16 mouse cellular contexts compared by ENCODE assay signal in genomic region chr2:27471170-27471584, GRCm38 (mm10). TPM values are rescaled to one million over a fixed set of nuclear protein-coding genes. Genes with fewer than 3 reads are reported as not detected.
DNase-seq lines count a peak whose midpoint lies in the region; ATAC-seq and TF ChIP-seq lines count a peak whose summit lies in the region.
"Had no signal": no experiment of that assay in that cellular context is flagged by ENCODE, and none has a peak within 500 bp of the region (broad histone marks: within the 10 kb centered on the region; RNA-seq: fewer than 3 reads in every experiment).

No protein-coding gene starts in this region.

- H3K9me3 ChIP-seq in heart, embryonic 11.5 days (replicated peaks; ENCODE audit: control insufficient read depth, low read length), result no peaks in the 10 kb centered on the region
- H3K9me3 ChIP-seq in limb, embryonic 14.5 days (ENCODE audit: control insufficient read depth, low read length), result no peaks in the 10 kb centered on the region
- H3K9me3 ChIP-seq: forebrain, embryonic 15.5 days; midbrain, embryonic 13.5 days; neural tube, embryonic 12.5 days had no signal

- H3K36me3 ChIP-seq in heart, embryonic 11.5 days (ENCODE audit: control insufficient read depth, insufficient read depth, low read length), result peaks cover 4% of the 10 kb centered on the region
- H3K36me3 ChIP-seq in spleen, adult 2 months (ENCODE audit: control insufficient read depth, insufficient read depth, low read length), result no peaks in the 10 kb centered on the region
- H3K36me3 ChIP-seq in limb, embryonic 14.5 days (ENCODE audit: control insufficient read depth, insufficient read depth, low read length), result peaks cover 42% of the 10 kb centered on the region
- H3K36me3 ChIP-seq: forebrain, embryonic 15.5 days had no signal

- no peak overlapping the region for H3K4me2 ChIP-seq in heart, embryonic 11.5 days
- no peak overlapping the region for H3K4me2 ChIP-seq in limb, embryonic 14.5 days (replicated peaks; ENCODE audit: low read depth, low read length, severe bottlenecking)
- H3K4me2 ChIP-seq: forebrain, embryonic 15.5 days; midbrain, embryonic 13.5 days had no signal

- H3K9ac ChIP-seq in heart, embryonic 11.5 days (ENCODE audit: low read depth, low read length), result 0 out of 2 replicates have a peak overlapping the region, but pooled peaks have one; percentile 22
- no peak overlapping the region for H3K9ac ChIP-seq in limb, embryonic 14.5 days (ENCODE audit: low read depth, low read length, severe bottlenecking)
- H3K9ac ChIP-seq: forebrain, embryonic 15.5 days; midbrain, embryonic 13.5 days; neural tube, embryonic 12.5 days had no signal

- no peak overlapping the region for H3K4me3 ChIP-seq in heart, embryonic 11.5 days (ENCODE audit: low read depth, low read length)
- no peak overlapping the region for H3K4me3 ChIP-seq in spleen, adult 2 months (ENCODE audit: extremely low read depth, insufficient read depth, insufficient read length)
- H3K4me3 ChIP-seq in limb, embryonic 14.5 days (replicated peaks; ENCODE audit: low read length), result no peak overlapping the region
- H3K4me3 ChIP-seq: forebrain, embryonic 15.5 days; midbrain, embryonic 13.5 days; neural tube, embryonic 12.5 days had no signal

- peaks cover 69% of the 10 kb centered on the region for H3K4me1 ChIP-seq in heart, embryonic 11.5 days (ENCODE audit: control insufficient read depth, insufficient read depth, low read length)
- H3K4me1 ChIP-seq in spleen, adult 2 months (ENCODE audit: control insufficient read depth, insufficient read depth, insufficient read length), result peaks cover 58% of the 10 kb centered on the region; the same call in 1 of the 2 replicates
- peaks cover 20% of the 10 kb centered on the region for H3K4me1 ChIP-seq in limb, embryonic 14.5 days (ENCODE audit: control insufficient read depth, insufficient read depth, low read length)

- TF ChIP-seq POLR2A in spleen, adult 2 months (IDR thresholded peaks at IDR 0.05; ENCODE audit: low read depth, low read length), result no peak
- TF ChIP-seq POLR2A in limb, embryonic 14.5 days (IDR thresholded peaks at IDR 0.05; ENCODE audit: borderline replicate concordance, extremely low read depth, insufficient read depth, insufficient read length), result no peak

- DNase-seq in heart, adult 9 months (ENCODE audit: low spot score in 2 of 2), result no peak
- DNase-seq in spleen, adult 2 months (ENCODE audit: low read depth in 1 of 2, low spot score in 2 of 2), result no peak
- no peak for DNase-seq in spleen, postnatal 4 days (ENCODE audit: low spot score in 2 of 2)
- peak; percentile 12 for DNase-seq in limb, embryonic 14.5 days (ENCODE audit: low spot score)
- no peak for DNase-seq in cerebellum, adult 18-20 months
- DNase-seq in cerebellum, adult 9-10 months, result no peak
- DNase-seq: adrenal gland, adult 8-10 months; cerebellum, adult 11 months; kidney, adult 2 months; right cerebral cortex, adult 18-20 months; thymus, postnatal 25 days had no signal

- no peak for TF ChIP-seq CTCF in spleen, adult 2 months (IDR thresholded peaks at IDR 0.05; ENCODE audit: extremely low read depth, insufficient read depth, insufficient read length, insufficient replicate concordance)

- H3K27me3 ChIP-seq in heart, embryonic 11.5 days (ENCODE audit: control insufficient read depth, insufficient read depth, low read length), result no peaks in the 10 kb centered on the region
- no peaks in the 10 kb centered on the region for H3K27me3 ChIP-seq in spleen, adult 2 months (ENCODE audit: control insufficient read depth, insufficient read depth, low read length)
- no peaks in the 10 kb centered on the region for H3K27me3 ChIP-seq in limb, embryonic 14.5 days (ENCODE audit: control insufficient read depth, insufficient read depth, low read length)
- H3K27me3 ChIP-seq: forebrain, embryonic 15.5 days; midbrain, embryonic 13.5 days; neural tube, embryonic 12.5 days had no signal

- ATAC-seq in heart, embryonic 11.5 days (replicated peaks; ENCODE audit: insufficient number of reproducible peaks, low FRiP score, low TSS enrichment), result no peak
- no peak for ATAC-seq in limb, embryonic 14.5 days (ENCODE audit: low FRiP score, low read depth)
- ATAC-seq: forebrain, embryonic 15.5 days; lung, postnatal 0 days; midbrain, embryonic 13.5 days had no signal

- H3K27ac ChIP-seq in heart, embryonic 11.5 days (ENCODE audit: low read depth, low read length), result no peak overlapping the region
- peak overlapping the region; percentile 6; the same call in 1 of the 2 replicates for H3K27ac ChIP-seq in spleen, adult 2 months (ENCODE audit: insufficient read depth, low read length)
- H3K27ac ChIP-seq in limb, embryonic 14.5 days (replicated peaks; ENCODE audit: low read depth, low read length), result no peak overlapping the region
- H3K27ac ChIP-seq: forebrain, embryonic 15.5 days; midbrain, embryonic 13.5 days; neural tube, embryonic 12.5 days had no signal

RNA-seq across cellular contexts. Expression of gene Brd3os, which starts 29.1 kb away (rescaled TPM):
- 3.1 and 3.3 TPM in 2 replicates for polyA plus RNA-seq in heart, embryonic 11.5 days (2014; fragmentation: Nextera tagmentation; extraction: Ambion mirVana)
- 1.8 and 2.4 TPM in 2 replicates for polyA plus RNA-seq in spleen, adult 2 months (2012; rRNA removed)
- polyA plus RNA-seq in limb, embryonic 14.5 days (2012; rRNA removed), result 12.5 and 13.0 TPM in 2 replicates
- 9.9 and 13.7 TPM in 2 replicates for polyA plus RNA-seq in limb, embryonic 14.5 days (2014; fragmentation: Nextera tagmentation; extraction: Ambion mirVana)

RNA-seq across cellular contexts. Expression of gene Brd3, which starts 36.3 kb away (rescaled TPM):
- polyA plus RNA-seq in heart, embryonic 11.5 days (2014; fragmentation: Nextera tagmentation; extraction: Ambion mirVana), result 99.5 and 116 TPM in 2 replicates
- polyA plus RNA-seq in spleen, adult 2 months (2012; rRNA removed), result 18.2 and 23.7 TPM in 2 replicates
- polyA plus RNA-seq in limb, embryonic 14.5 days (2012; rRNA removed), result 75.5 and 78.1 TPM in 2 replicates
- 155 and 177 TPM in 2 replicates for polyA plus RNA-seq in limb, embryonic 14.5 days (2014; fragmentation: Nextera tagmentation; extraction: Ambion mirVana)

RNA-seq across cellular contexts. Expression of gene Wdr5, which starts 43.8 kb away (rescaled TPM):
- polyA plus RNA-seq in heart, embryonic 11.5 days (2014; fragmentation: Nextera tagmentation; extraction: Ambion mirVana), result 37.2 and 40.1 TPM in 2 replicates
- polyA plus RNA-seq in spleen, adult 2 months (2012; rRNA removed), result 17.3 and 23.7 TPM in 2 replicates
- 64.2 and 66.0 TPM in 2 replicates for polyA plus RNA-seq in limb, embryonic 14.5 days (2012; rRNA removed)
- 51.6 and 56.9 TPM in 2 replicates for polyA plus RNA-seq in limb, embryonic 14.5 days (2014; fragmentation: Nextera tagmentation; extraction: Ambion mirVana)

RNA-seq across cellular contexts. Expression of gene Vav2, which starts 44.3 kb away (rescaled TPM):
- 3.4 and 4.7 TPM in 2 replicates for polyA plus RNA-seq in heart, embryonic 11.5 days (2014; fragmentation: Nextera tagmentation; extraction: Ambion mirVana)
- 53.8 and 67.1 TPM in 2 replicates for polyA plus RNA-seq in spleen, adult 2 months (2012; rRNA removed)
- polyA plus RNA-seq in limb, embryonic 14.5 days (2012; rRNA removed), result 19.6 and 23.8 TPM in 2 replicates
- 5.9 and 6.2 TPM in 2 replicates for polyA plus RNA-seq in limb, embryonic 14.5 days (2014; fragmentation: Nextera tagmentation; extraction: Ambion mirVana)
